Comparison of ENCODE assay signal across 21 mouse cellular contexts in the genomic region with DNA sequence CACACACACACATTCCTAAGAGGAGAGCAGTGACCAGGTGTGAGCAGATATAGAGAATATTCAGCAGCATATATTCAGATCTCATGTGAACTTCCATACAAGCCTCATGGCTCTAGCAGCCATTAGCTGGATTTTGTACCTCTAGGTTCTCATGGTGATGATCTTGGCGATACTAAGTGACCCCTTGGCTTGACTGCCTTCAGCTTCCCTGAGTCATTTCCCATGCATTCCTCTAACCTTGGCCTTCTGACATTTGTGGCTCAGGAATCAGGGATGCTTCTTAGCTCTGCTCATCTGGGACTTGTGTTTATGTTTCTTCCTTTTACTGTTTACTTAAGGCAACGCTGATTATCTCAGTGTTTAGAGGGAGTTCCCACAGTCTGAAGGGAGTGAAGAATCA.
A peak's percentile ranks its signal among the peaks of the same experiment; 100 is the strongest.
DNase-seq lines count a peak whose midpoint lies in the region; ATAC-seq and TF ChIP-seq lines count a peak whose summit lies in the region.
"Had no signal": no experiment of that assay in that cellular context is flagged by ENCODE, and none has a peak within 500 bp of the region (broad histone marks: within the 10 kb centered on the region; RNA-seq: fewer than 3 reads in every experiment).

No protein-coding gene starts in this region.

- DNase-seq in lung, embryonic 14.5 days, result peak; percentile 23
- DNase-seq in lung, adult 2 months, result no peak
- peak; percentile 80 for DNase-seq in midbrain, embryonic 11.5 days (ENCODE audit: low spot score, missing footprints)
- DNase-seq in midbrain, embryonic 14.5 days, result no peak
- peak; percentile 30 for DNase-seq in Patski (ENCODE audit: low read depth, low spot score)
- DNase-seq in frontal cortex, postnatal 10 days (ENCODE audit: low spot score in 2 of 2), result no peak
- DNase-seq: adrenal gland, postnatal 14 days; B cell, adult 2 months; cerebellum, adult 11-12 months; cerebellum, adult 9-10 months; cerebellum, postnatal 25 days; forebrain, postnatal 0 days; gastrocnemius, adult 2 months; gastrocnemius, postnatal 25 days had no signal

- H3K4me2 ChIP-seq in lung, embryonic 14.5 days, result no peak overlapping the region
- no peak overlapping the region for H3K4me2 ChIP-seq in midbrain, embryonic 11.5 days
- H3K4me2 ChIP-seq in midbrain, embryonic 14.5 days (ENCODE audit: low read length), result no peak overlapping the region
- H3K4me2 ChIP-seq: forebrain, embryonic 13.5 days; heart, embryonic 12.5 days; hindbrain, embryonic 15.5 days had no signal

- H3K9ac ChIP-seq in lung, embryonic 14.5 days, result no peak overlapping the region
- H3K9ac ChIP-seq in midbrain, embryonic 11.5 days (ENCODE audit: low read length), result no peak overlapping the region
- H3K9ac ChIP-seq in midbrain, embryonic 14.5 days (replicated peaks; ENCODE audit: low read length), result no peak overlapping the region
- H3K9ac ChIP-seq: forebrain, embryonic 13.5 days; forebrain, postnatal 0 days; heart, embryonic 12.5 days; hindbrain, embryonic 15.5 days had no signal

- no peaks in the 10 kb centered on the region for H3K9me3 ChIP-seq in lung, embryonic 14.5 days (ENCODE audit: low read depth, low read length)
- H3K9me3 ChIP-seq in midbrain, embryonic 11.5 days (ENCODE audit: control insufficient read depth, low read length), result no peaks in the 10 kb centered on the region
- no peaks in the 10 kb centered on the region for H3K9me3 ChIP-seq in midbrain, embryonic 14.5 days (ENCODE audit: control insufficient read depth, low read length)
- H3K9me3 ChIP-seq: embryonic facial prominence, embryonic 10.5 days; forebrain, embryonic 13.5 days; G1E; heart, embryonic 12.5 days; hindbrain, embryonic 15.5 days had no signal

- no peak for ATAC-seq in lung, embryonic 14.5 days (ENCODE audit: insufficient read depth)
- ATAC-seq in midbrain, embryonic 11.5 days (ENCODE audit: low FRiP score), result no peak
- ATAC-seq in midbrain, embryonic 14.5 days (ENCODE audit: low FRiP score, low TSS enrichment), result no peak
- ATAC-seq in Patski, result peak; percentile 84
- ATAC-seq: activated CD4-positive, CD25-positive, alpha-beta regulatory T cell, adult 4 months; CD4-positive, CD25-positive, alpha-beta regulatory T cell, adult 4 months; forebrain, embryonic 13.5 days; forebrain, postnatal 0 days had no signal

- CTCF ChIA-PET in Patski (lab: Charles Lee), result interaction anchor here (1.1 to 1.5 kb wide), 3 partner anchors 9 to 19 kb away, joined by 3 read pairs; no protein-coding TSS in a partner anchor

- H3K27ac ChIP-seq in lung, embryonic 14.5 days (ENCODE audit: low read depth), result no peak overlapping the region
- H3K27ac ChIP-seq in midbrain, embryonic 11.5 days (ENCODE audit: low read depth, low read length), result no peak overlapping the region
- H3K27ac ChIP-seq in midbrain, embryonic 14.5 days (replicated peaks; ENCODE audit: low read depth, low read length), result no peak overlapping the region
- H3K27ac ChIP-seq: embryonic facial prominence, embryonic 10.5 days; forebrain, embryonic 13.5 days; gastrocnemius, adult 2 months; hindbrain, embryonic 15.5 days had no signal

- in situ Hi-C loops in Patski (cut with MboI; ENCODE audit: low pct_unique_long_range_greater_than_20kb), result no loop called here

- POLR2A ChIA-PET in Patski (lab: Charles Lee), result interaction anchor here (0.8 kb wide), 1 partner anchor 11 kb away, joined by 3 read pairs; no protein-coding TSS in a partner anchor

- no peak for TF ChIP-seq CTCF in lung, embryonic 14.5 days (IDR thresholded peaks at IDR 0.05; ENCODE audit: low read depth)
- no peak for TF ChIP-seq CTCF in lung, adult 2 months (IDR thresholded peaks at IDR 0.05; ENCODE audit: insufficient read depth, low read length)
- TF ChIP-seq CTCF in Patski (IDR thresholded peaks at IDR 0.05), result no peak

- H3K27me3 ChIP-seq in lung, embryonic 14.5 days (ENCODE audit: insufficient read depth, low read length), result no peaks in the 10 kb centered on the region
- no peaks in the 10 kb centered on the region for H3K27me3 ChIP-seq in midbrain, embryonic 11.5 days (ENCODE audit: control insufficient read depth, insufficient read depth, low read length)
- H3K27me3 ChIP-seq in midbrain, embryonic 14.5 days (ENCODE audit: control insufficient read depth, insufficient read depth, low read length), result no peaks in the 10 kb centered on the region
- no peaks in the 10 kb centered on the region for H3K27me3 ChIP-seq in Patski
- H3K27me3 ChIP-seq: forebrain, embryonic 13.5 days; heart, embryonic 12.5 days; hindbrain, embryonic 15.5 days had no signal

- H3K36me3 ChIP-seq in lung, embryonic 14.5 days (ENCODE audit: insufficient read depth), result no peaks in the 10 kb centered on the region
- no peaks in the 10 kb centered on the region for H3K36me3 ChIP-seq in midbrain, embryonic 11.5 days (ENCODE audit: control insufficient read depth, insufficient read depth, low read length)
- no peaks in the 10 kb centered on the region for H3K36me3 ChIP-seq in midbrain, embryonic 14.5 days (ENCODE audit: control insufficient read depth, insufficient read depth, low read length)
- H3K36me3 ChIP-seq: embryonic facial prominence, embryonic 10.5 days; G1E; heart, embryonic 12.5 days; hindbrain, embryonic 15.5 days had no signal

- H3K4me3 ChIP-seq in lung, embryonic 14.5 days (ENCODE audit: low read depth, low read length), result no peak overlapping the region
- H3K4me3 ChIP-seq in lung, adult 2 months (replicated peaks; ENCODE audit: extremely low read depth, low read depth, low read length), result no peak overlapping the region
- H3K4me3 ChIP-seq in midbrain, embryonic 11.5 days (ENCODE audit: low read depth, low read length), result no peak overlapping the region
- no peak overlapping the region for H3K4me3 ChIP-seq in midbrain, embryonic 14.5 days (replicated peaks; ENCODE audit: low read depth, low read length)
- H3K4me3 ChIP-seq: embryonic facial prominence, embryonic 10.5 days; forebrain, embryonic 13.5 days; gastrocnemius, adult 2 months; heart, embryonic 12.5 days; hindbrain, embryonic 15.5 days had no signal

- H3K4me1 ChIP-seq in lung, embryonic 14.5 days (ENCODE audit: insufficient read depth), result no peaks in the 10 kb centered on the region
- peaks cover 4% of the 10 kb centered on the region; the same call in 1 of the 2 replicates for H3K4me1 ChIP-seq in lung, adult 2 months (ENCODE audit: control insufficient read depth, insufficient read depth, low read length)
- peaks cover 2% of the 10 kb centered on the region; the same call in 1 of the 2 replicates for H3K4me1 ChIP-seq in midbrain, embryonic 11.5 days (ENCODE audit: control insufficient read depth, insufficient read depth, low read length)
- H3K4me1 ChIP-seq in midbrain, embryonic 14.5 days (ENCODE audit: control insufficient read depth, insufficient read depth, low read length), result no peaks in the 10 kb centered on the region
- H3K4me1 ChIP-seq: forebrain, embryonic 13.5 days; heart, embryonic 12.5 days; hindbrain, embryonic 15.5 days had no signal

- no peak for TF ChIP-seq POLR2A in lung, adult 2 months (IDR thresholded peaks at IDR 0.05; ENCODE audit: borderline replicate concordance, extremely low read depth, low read depth, low read length)

- 5% methylated on average over 2 of the region's 2 CpGs for WGBS in lung, embryonic 14.5 days
- 25% methylated on average over 2 of the region's 2 CpGs for WGBS in lung, adult 2 months
- 73% methylated on average over 2 of the region's 2 CpGs for WGBS in midbrain, embryonic 11.5 days
- 83% methylated on average over 2 of the region's 2 CpGs for WGBS in midbrain, embryonic 14.5 days

Comparison
In these comparisons a context has a peak if more than half of its experiments do, and no peak if none do; other contexts are left out.
1. DNase-seq: peak in lung, embryonic 14.5 days (single experiment), midbrain, embryonic 11.5 days (single experiment) and Patski (single experiment); none in lung, adult 2 months (single experiment), midbrain, embryonic 14.5 days (single experiment) and frontal cortex, postnatal 10 days (0 of 2).